Mouse (Mus musculus) right cerebral cortex, postnatal 36 days (tissue): ENCODE measurements around the gene Dcaf6.

ENCODE experiments used
- DNase-seq, 2 experiments: peaks; one replicate each; pipeline ENCODE4 v3.0.0; 2022; ENCODE audit warnings: low spot score in 2 of 2, mixed read lengths in 1 of 2

Gene Dcaf6

GRCm38 (mm10) chr1:165321393-165321861 is 138.8 kb downstream of the Dcaf6 start:
- no peak for DNase-seq

- peak; percentile 41 to 52 for DNase-seq
Measured at GRCm38 (mm10) chr1:165320141-165320934, 139.9 kb downstream of the Dcaf6 start.

DNA sequence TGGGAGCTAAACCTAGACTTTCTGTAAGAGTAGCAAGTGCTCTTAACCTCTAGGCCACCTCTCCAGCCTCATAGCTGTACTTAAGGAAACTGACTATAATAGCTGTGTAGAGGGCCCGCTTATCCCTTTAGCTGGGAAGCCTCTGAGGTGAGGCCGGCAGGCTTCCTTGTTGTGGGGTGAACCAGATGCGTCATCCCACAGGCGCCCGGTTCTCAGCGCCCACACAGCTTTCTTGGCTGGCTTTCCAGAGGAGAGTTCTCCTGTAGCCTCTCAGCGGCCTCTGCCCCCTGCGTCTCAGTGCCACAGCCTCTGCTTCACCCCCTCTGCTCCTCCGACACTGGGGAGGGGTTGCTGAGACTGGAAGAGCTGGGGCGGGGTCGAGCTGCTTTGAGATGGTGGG is 143.9 kb downstream of the Dcaf6 start:
- DNase-seq: no peak

GRCm38 (mm10) chr1:165308180-165308579 is 152.1 kb downstream of the Dcaf6 start:
- DNase-seq: no peak

DNA sequence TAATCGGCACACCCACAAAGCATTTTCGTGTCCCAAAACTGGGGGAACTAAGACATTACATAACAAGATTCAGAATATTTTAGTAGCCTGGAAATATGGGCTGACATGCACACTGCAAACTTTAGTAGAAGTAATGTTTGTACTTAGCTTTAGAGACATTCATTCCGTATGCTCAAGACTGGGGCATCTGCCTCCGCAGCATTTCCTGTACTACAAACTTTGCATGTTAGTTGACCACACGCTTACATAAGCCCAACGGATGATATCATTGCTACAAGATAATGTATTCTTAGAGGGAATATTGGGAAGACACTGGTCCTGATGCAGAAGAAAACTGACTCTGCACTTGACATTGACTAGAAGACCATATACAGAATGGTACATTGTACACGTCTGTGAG is 155.9 kb downstream of the Dcaf6 start:
- no peak for DNase-seq

DNA sequence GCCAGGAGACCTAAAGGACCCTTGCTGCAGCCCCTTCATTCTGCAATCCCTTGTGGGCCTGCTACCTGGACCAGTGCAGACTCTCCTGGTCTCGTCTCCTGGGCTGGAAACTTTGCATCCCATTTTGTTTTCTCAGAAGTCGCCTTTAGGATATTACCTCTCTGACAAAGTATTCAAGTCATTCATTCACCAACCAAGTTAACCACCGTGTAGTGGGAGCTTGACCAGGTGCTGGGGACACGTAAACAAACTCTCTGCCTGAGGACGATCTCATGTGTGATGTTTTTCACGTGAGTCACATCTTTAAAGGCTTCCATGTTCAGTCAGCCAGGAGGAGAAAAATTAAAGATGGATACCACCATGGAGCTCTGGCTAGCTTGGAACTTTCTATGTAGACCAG is 157.1 kb downstream of the Dcaf6 start:
- DNase-seq: no peak

GRCm38 (mm10) chr1:165302455-165303208 is 157.6 kb downstream of the Dcaf6 start:
- DNase-seq: no peak

- DNase-seq: no peak
Measured at GRCm38 (mm10) chr1:165301567-165301966, 158.7 kb downstream of the Dcaf6 start.

- DNase-seq: no peak
Measured at GRCm38 (mm10) chr1:165301108-165301507, 159.2 kb downstream of the Dcaf6 start.

DNA sequence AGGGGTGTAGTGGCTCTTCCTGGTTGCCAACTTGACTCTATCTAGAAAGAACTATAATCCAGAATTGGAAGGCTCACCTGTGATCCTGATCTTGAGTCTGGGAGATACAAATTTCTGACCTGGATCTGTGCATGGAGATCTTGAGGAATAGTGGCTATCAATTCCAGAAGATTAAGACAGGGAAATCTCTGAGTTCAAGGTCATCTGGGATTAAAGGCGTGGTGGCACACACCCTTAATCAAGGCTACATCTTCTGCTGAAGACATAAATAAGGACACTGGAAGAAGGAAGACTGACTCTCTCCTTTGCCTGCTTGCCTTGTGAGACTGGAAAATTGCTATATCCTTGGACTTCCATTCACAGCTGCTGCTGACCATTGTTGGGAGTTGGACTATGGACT is 164.8 kb downstream of the Dcaf6 start, which contains the start of gene Gpr161:
TSS of gene Gpr161 (plus strand) at position 301 of the 400 bp plus-strand sequence.
- DNase-seq: no peak

- DNase-seq: no peak
Measured at GRCm38 (mm10) chr1:165291606-165292005, 168.7 kb downstream of the Dcaf6 start.

DNA sequence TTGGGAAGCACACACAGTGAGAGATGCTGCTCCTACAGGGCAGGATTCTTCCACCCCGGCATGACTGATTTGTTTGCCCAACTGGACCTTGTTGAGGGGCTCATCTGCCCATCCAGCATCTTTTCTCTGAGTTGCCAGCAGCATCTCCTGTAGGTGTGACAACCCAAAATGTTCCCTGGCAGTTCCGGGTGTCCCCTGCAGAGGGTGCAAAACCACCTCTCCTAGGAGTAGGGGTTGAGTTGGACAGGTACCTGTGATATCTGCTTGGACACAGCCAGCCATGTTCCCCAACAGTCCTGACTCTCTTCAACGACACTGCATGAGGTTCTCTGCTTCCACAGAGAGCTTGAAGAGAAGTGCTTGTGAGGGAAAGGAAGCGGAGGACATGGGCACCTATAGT is 170.4 kb downstream of the Dcaf6 start:
- DNase-seq: no peak

DNA sequence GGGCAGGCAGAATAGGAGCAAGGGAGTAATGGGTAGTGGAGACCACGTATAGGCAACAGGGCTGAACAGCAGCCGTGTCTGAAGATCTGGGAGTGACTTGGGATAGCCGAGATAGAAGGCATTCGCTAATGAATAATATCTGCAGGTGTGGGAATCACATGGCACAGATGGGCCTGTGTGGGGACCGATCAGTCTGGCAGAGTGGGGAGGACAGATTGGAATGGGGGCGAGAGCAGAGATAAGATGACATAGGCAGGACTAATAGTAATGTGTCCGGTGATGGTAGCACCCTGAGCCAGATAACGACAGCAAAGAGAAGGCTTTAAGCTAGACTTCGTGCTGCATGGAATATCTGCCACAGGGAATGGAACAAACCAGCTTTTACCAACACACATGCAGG is 172.1 kb downstream of the Dcaf6 start:
- no peak for DNase-seq

DNA sequence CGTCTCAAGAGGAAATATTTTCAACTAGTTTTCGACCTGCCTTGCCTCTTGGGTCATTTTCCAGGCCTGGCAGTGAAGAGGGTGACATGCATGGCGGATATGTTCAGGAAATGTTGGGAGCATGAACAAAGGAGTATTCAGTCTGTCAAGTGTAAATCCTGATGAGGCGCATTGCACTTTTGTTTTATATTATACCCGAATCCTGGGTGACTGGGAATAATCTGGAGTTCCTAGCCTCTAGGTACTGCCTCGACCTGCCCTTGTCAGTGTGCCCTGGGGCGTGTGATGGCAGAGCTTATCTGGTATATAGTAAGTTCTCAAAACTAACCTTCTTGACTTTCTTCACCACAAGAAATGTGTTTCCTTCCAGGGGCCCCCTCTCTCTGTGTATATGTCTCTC is 176.2 kb downstream of the Dcaf6 start:
- DNase-seq: no peak

GRCm38 (mm10) chr1:165282967-165283345 is 177.3 kb downstream of the Dcaf6 start:
- DNase-seq: no peak

GRCm38 (mm10) chr1:165282222-165282966 is 177.9 kb downstream of the Dcaf6 start:
- DNase-seq: no peak

DNA sequence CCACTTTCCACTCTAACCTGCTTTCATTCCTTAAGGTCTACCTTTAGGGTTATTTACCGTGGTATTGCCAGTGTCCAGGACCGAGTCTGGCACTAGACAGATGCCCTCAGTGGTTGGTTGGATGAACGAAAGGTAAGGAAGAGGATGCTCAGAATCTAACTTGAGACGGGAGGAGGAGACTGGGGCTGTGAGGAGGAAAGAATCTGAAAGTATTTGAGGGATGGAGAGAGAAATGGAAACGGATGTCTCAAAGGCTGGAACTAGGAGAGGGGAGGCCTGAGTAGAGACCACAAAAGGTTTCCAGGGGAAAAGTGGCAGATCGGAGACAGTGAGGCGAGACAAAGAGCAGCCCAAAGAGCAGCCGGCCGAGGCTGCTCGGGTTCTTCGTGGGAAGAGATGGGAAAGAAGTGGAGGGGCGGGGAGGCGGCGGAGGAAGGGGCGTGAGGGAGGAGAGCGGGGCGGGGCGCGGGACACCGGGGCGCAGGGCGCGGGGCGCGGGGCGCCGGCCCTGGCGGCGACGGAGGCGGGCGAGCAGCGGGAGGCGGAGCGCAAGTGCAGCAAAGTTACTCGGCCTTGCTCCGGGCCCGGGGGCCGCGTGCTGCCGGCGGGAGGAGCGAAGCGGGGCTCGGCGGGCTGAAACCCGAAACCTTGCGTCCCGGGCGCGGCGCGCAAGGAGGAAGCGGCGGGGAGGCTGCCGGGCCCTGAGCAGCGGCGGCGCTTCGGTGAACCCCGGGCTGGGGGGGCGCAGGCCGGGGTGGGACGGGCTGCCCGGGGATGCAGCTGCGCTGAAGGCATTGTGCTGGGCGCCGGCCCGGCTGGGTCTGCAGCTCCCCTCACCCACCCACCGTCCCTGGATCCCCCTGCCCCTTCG is 178.7 kb downstream of the Dcaf6 start:
- no peak for DNase-seq

- no peak for DNase-seq
Measured at GRCm38 (mm10) chr1:165280741-165281140, 179.5 kb downstream of the Dcaf6 start.
